Mouse (Mus musculus): ENCODE results near the gene Nlrp4b.
"Not testable (repeated sequence)": the region's sequence is repeated elsewhere in the genome, so short reads cannot be mapped to it uniquely, and the experiment has no call there.

Gene Nlrp4b

GRCm38 (mm10) chr7:10687489-10687888 is at the start of gene Nlrp4b:
Nlrp4b (plus strand) TSS chr7:10687789.
- DNase-seq (ENCODE audit: low spot score in 2 of 2): no peak

- DNase-seq (ENCODE audit: low spot score in 2 of 2): no peak
Observed at GRCm38 (mm10) chr7:10754264-10754663, 66.7 kb downstream of the Nlrp4b start, which contains the start of gene Vmn1r71. Vmn1r71 (minus strand) TSS chr7:10754364.

- DNase-seq (ENCODE audit: low spot score in 2 of 2): not testable (repeated sequence)
Observed at GRCm38 (mm10) chr7:10757551-10757950, 70.0 kb downstream of the Nlrp4b start.
